In genomic region chr17:35415273-35416129, GRCm38 (mm10) we compare ENCODE assay signal across 7 mouse cellular contexts. TPM values are rescaled to one million over a fixed set of nuclear protein-coding genes. Genes with fewer than 3 reads are reported as not detected.
A peak's percentile ranks its signal among the peaks of the same experiment; 100 is the strongest.
DNase-seq lines count a peak whose midpoint lies in the region; ATAC-seq lines count a peak whose summit lies in the region.
"Not testable (repeated sequence)": the region's sequence is repeated elsewhere in the genome, so short reads cannot be mapped to it uniquely, and the experiment has no call there.
"Had no signal": no experiment of that assay in that cellular context is flagged by ENCODE, and none has a peak within 500 bp of the region (broad histone marks: within the 10 kb centered on the region; RNA-seq: fewer than 3 reads in every experiment).

No protein-coding gene starts in this region.

- H3K4me2 ChIP-seq in forebrain, embryonic 14.5 days (ENCODE audit: low read length); hindbrain, embryonic 15.5 days; midbrain, embryonic 16.5 days (ENCODE audit: low read length); neural tube, embryonic 14.5 days (ENCODE audit: low read depth, low read length): not testable (repeated sequence)

- not testable (repeated sequence) for DNase-seq in forebrain, embryonic 14.5 days (ENCODE audit: low spot score)

- not testable (repeated sequence) for H3K9me3 ChIP-seq in forebrain, embryonic 14.5 days (replicated peaks; ENCODE audit: control insufficient read depth, low read length); hindbrain, embryonic 15.5 days; midbrain, embryonic 16.5 days (replicated peaks; ENCODE audit: control insufficient read depth, low read length, poor library complexity, severe bottlenecking); neural tube, embryonic 14.5 days (ENCODE audit: control insufficient read depth, low read length)

- H3K4me1 ChIP-seq in forebrain, embryonic 14.5 days (ENCODE audit: control insufficient read depth, insufficient read depth, low read length); hindbrain, embryonic 15.5 days (replicated peaks); midbrain, embryonic 16.5 days (ENCODE audit: control insufficient read depth, insufficient read depth, low read length); neural tube, embryonic 14.5 days (ENCODE audit: control insufficient read depth, insufficient read depth, low read length): not testable (repeated sequence)

- H3K4me3 ChIP-seq in forebrain, embryonic 14.5 days (ENCODE audit: low read depth, low read length); hindbrain, embryonic 15.5 days; midbrain, embryonic 16.5 days (ENCODE audit: low read depth, low read length); neural tube, embryonic 14.5 days (ENCODE audit: low read depth, low read length): not testable (repeated sequence)

- H3K27me3 ChIP-seq in forebrain, embryonic 14.5 days (replicated peaks; ENCODE audit: control insufficient read depth, insufficient read depth, low read length); hindbrain, embryonic 15.5 days; midbrain, embryonic 16.5 days (ENCODE audit: control insufficient read depth, insufficient read depth, low read depth, low read length); neural tube, embryonic 14.5 days (ENCODE audit: control insufficient read depth, insufficient read depth, low read length): not testable (repeated sequence)

- ATAC-seq in forebrain, embryonic 14.5 days, result peak; percentile 44; the same call in 1 of the 2 replicates
- ATAC-seq in granulocyte monocyte progenitor cell, adult 5-6 weeks (replicated peaks; ENCODE audit: poor library complexity, severe bottlenecking), result peak; percentile 78
- ATAC-seq in hindbrain, embryonic 15.5 days (ENCODE audit: low FRiP score, low read depth), result peak; percentile 79
- peak; percentile 82 for ATAC-seq in megakaryocyte, adult 5-6 weeks (ENCODE audit: poor library complexity, severe bottlenecking)
- ATAC-seq in midbrain, embryonic 16.5 days, result peak; percentile 80
- peak; percentile 71; the same call in 1 of the 2 replicates for ATAC-seq in neural tube, embryonic 14.5 days (ENCODE audit: low read depth)

- not testable (repeated sequence) for H3K27ac ChIP-seq in forebrain, embryonic 14.5 days (ENCODE audit: low read depth, low read length); hindbrain, embryonic 15.5 days (replicated peaks); midbrain, embryonic 16.5 days (ENCODE audit: low read length); neural tube, embryonic 14.5 days (ENCODE audit: low read depth, low read length)

- H3K9ac ChIP-seq in forebrain, embryonic 14.5 days (ENCODE audit: low read length); hindbrain, embryonic 15.5 days; midbrain, embryonic 16.5 days (ENCODE audit: low read depth, low read length); neural tube, embryonic 14.5 days (replicated peaks; ENCODE audit: low read depth, low read length): not testable (repeated sequence)

- H3K36me3 ChIP-seq in forebrain, embryonic 14.5 days (ENCODE audit: control insufficient read depth, insufficient read depth, low read length); hindbrain, embryonic 15.5 days; midbrain, embryonic 16.5 days (ENCODE audit: control insufficient read depth, insufficient read depth, low read length); neural tube, embryonic 14.5 days (ENCODE audit: control insufficient read depth, insufficient read depth, low read length): not testable (repeated sequence)

- WGBS in forebrain, embryonic 14.5 days, result 65% methylated on average over 3 of the region's 10 CpGs
- 70% methylated on average over 3 of the region's 10 CpGs for WGBS in hindbrain, embryonic 15.5 days
- whole genome bisulfite sequencing in midbrain, embryonic 16.5 days, result 53% methylated on average over 3 of the region's 10 CpGs
- WGBS in neural tube, embryonic 14.5 days, result no CpG with 5 or more reads among the region's 10 CpGs

RNA-seq across cellular contexts. Expression of gene H2-Q6, which starts 9.1 kb away (rescaled TPM):
- polyA plus RNA-seq in forebrain, embryonic 14.5 days (2014; fragmentation: Nextera tagmentation; extraction: Ambion mirVana), result 0.28 and 0.38 TPM in 2 replicates
- total RNA-seq in granulocyte monocyte progenitor cell, adult 5-6 weeks (2014; fragmentation: Nextera tagmentation), result 23.1 and 29.0 TPM in 2 replicates
- total RNA-seq in granulocyte monocyte progenitor cell, adult 5-6 weeks (2017), result 30.8 and 35.5 TPM in 2 replicates
- polyA plus RNA-seq in hindbrain, embryonic 15.5 days (2015; fragmentation: Nextera tagmentation; extraction: Ambion mirVana), result 0.60 and 1.5 TPM in 2 replicates
- 10.2 and 12.1 TPM in 2 replicates for total RNA-seq in megakaryocyte, adult 5-6 weeks (2015)
- 12.8 and 13.5 TPM in 2 replicates for total RNA-seq in megakaryocyte, adult 5-6 weeks (2017)
- polyA plus RNA-seq in midbrain, embryonic 16.5 days (2015; fragmentation: Nextera tagmentation; extraction: Ambion mirVana), result 1.1 and 1.3 TPM in 2 replicates
- 0.54 and 1.4 TPM in 2 replicates for polyA plus RNA-seq in neural tube, embryonic 14.5 days (2014; fragmentation: Nextera tagmentation; extraction: Ambion mirVana)

RNA-seq across cellular contexts. Expression of gene H2-Q7, which starts 23.5 kb away (rescaled TPM):
- polyA plus RNA-seq in forebrain, embryonic 14.5 days (2014; fragmentation: Nextera tagmentation; extraction: Ambion mirVana), result 1.5 and 2.0 TPM in 2 replicates
- 27.4 and 32.8 TPM in 2 replicates for total RNA-seq in granulocyte monocyte progenitor cell, adult 5-6 weeks (2014; fragmentation: Nextera tagmentation)
- total RNA-seq in granulocyte monocyte progenitor cell, adult 5-6 weeks (2017), result 21.9 and 31.9 TPM in 2 replicates
- 3.8 and 4.1 TPM in 2 replicates for polyA plus RNA-seq in hindbrain, embryonic 15.5 days (2015; fragmentation: Nextera tagmentation; extraction: Ambion mirVana)
- total RNA-seq in megakaryocyte, adult 5-6 weeks (2015), result 20.3 and 23.0 TPM in 2 replicates
- 13.7 and 24.7 TPM in 2 replicates for total RNA-seq in megakaryocyte, adult 5-6 weeks (2017)
- polyA plus RNA-seq in midbrain, embryonic 16.5 days (2015; fragmentation: Nextera tagmentation; extraction: Ambion mirVana), result 3.8 and 4.6 TPM in 2 replicates
- 4.3 and 5.5 TPM in 2 replicates for polyA plus RNA-seq in neural tube, embryonic 14.5 days (2014; fragmentation: Nextera tagmentation; extraction: Ambion mirVana)

RNA-seq across cellular contexts. Expression of gene H2-Q4, which starts 36.1 kb away (rescaled TPM):
- 0.54 and 0.60 TPM in 2 replicates for polyA plus RNA-seq in forebrain, embryonic 14.5 days (2014; fragmentation: Nextera tagmentation; extraction: Ambion mirVana)
- 8.3 and 15.5 TPM in 2 replicates for total RNA-seq in granulocyte monocyte progenitor cell, adult 5-6 weeks (2014; fragmentation: Nextera tagmentation)
- 19.5 and 23.4 TPM in 2 replicates for total RNA-seq in granulocyte monocyte progenitor cell, adult 5-6 weeks (2017)
- 1.0 and 1.7 TPM in 2 replicates for polyA plus RNA-seq in hindbrain, embryonic 15.5 days (2015; fragmentation: Nextera tagmentation; extraction: Ambion mirVana)
- total RNA-seq in megakaryocyte, adult 5-6 weeks (2015), result 10.3 and 12.4 TPM in 2 replicates
- total RNA-seq in megakaryocyte, adult 5-6 weeks (2017), result 22.4 and 23.3 TPM in 2 replicates
- polyA plus RNA-seq in midbrain, embryonic 16.5 days (2015; fragmentation: Nextera tagmentation; extraction: Ambion mirVana), result 0.65 and 0.97 TPM in 2 replicates
- 0.55 and 0.90 TPM in 2 replicates for polyA plus RNA-seq in neural tube, embryonic 14.5 days (2014; fragmentation: Nextera tagmentation; extraction: Ambion mirVana)
- polyA plus RNA-seq: G1E had no signal

RNA-seq across cellular contexts. Expression of gene H2-Q10, which starts 54.4 kb away (rescaled TPM):
- 0.23 TPM in 1 of 2 replicates, not detected in the other for polyA plus RNA-seq in forebrain, embryonic 14.5 days (2014; fragmentation: Nextera tagmentation; extraction: Ambion mirVana)
- total RNA-seq in granulocyte monocyte progenitor cell, adult 5-6 weeks (2014; fragmentation: Nextera tagmentation), result 0.36 and 1.0 TPM in 2 replicates
- total RNA-seq in granulocyte monocyte progenitor cell, adult 5-6 weeks (2017), result 0.22 TPM in 1 of 2 replicates, not detected in the other
- polyA plus RNA-seq in hindbrain, embryonic 15.5 days (2015; fragmentation: Nextera tagmentation; extraction: Ambion mirVana), result 0.38 and 0.78 TPM in 2 replicates
- total RNA-seq in megakaryocyte, adult 5-6 weeks (2015), result 8.3 and 11.8 TPM in 2 replicates
- total RNA-seq in megakaryocyte, adult 5-6 weeks (2017), result 7.9 and 11.1 TPM in 2 replicates
- polyA plus RNA-seq in midbrain, embryonic 16.5 days (2015; fragmentation: Nextera tagmentation; extraction: Ambion mirVana), result 0.30 and 0.31 TPM in 2 replicates
- polyA plus RNA-seq in neural tube, embryonic 14.5 days (2014; fragmentation: Nextera tagmentation; extraction: Ambion mirVana), result 0.27 TPM in 1 of 2 replicates, not detected in the other
- polyA plus RNA-seq: G1E had no signal
